Mouse (Mus musculus) lung, postnatal 0 days (tissue): Measurements from ENCODE around the gene Nell1. TPM values are rescaled to one million over a fixed set of nuclear protein-coding genes. Genes with fewer than 3 reads are reported as not detected.

Experiments
- ATAC-seq: fragments of 200-750 bp; cut with Nextera tagmentation; 2 replicates; pipeline ENCODE4 v1.8.0; 2017; ENCODE audit warnings: moderate library complexity
- DNase-seq: peaks from one replicate; pipeline ENCODE4 v3.0.0-alpha.2; 2016; ENCODE audit warnings: low spot score
- H3K27ac ChIP-seq: fragments of 300-500 bp; sonication (generic); 2 replicates; pipeline ENCODE4 v1.5.1; 2014; ENCODE audit warnings: antibody characterized with exemption, mild to moderate bottlenecking, low read length, mixed read lengths
- H3K27me3 ChIP-seq: fragments of 300-500 bp; sonication (generic); replicated peaks from 2 replicates; pipeline ENCODE4 v1.6.1; 2014; ENCODE audit warnings: low read length, mixed read lengths; ENCODE audit not compliant: insufficient read depth
- H3K36me3 ChIP-seq: fragments of 300-500 bp; sonication (generic); 2 replicates; pipeline ENCODE4 v1.6.1; 2014; ENCODE audit warnings: low read length, mixed read lengths; ENCODE audit not compliant: insufficient read depth
- H3K4me1 ChIP-seq: fragments of 300-500 bp; sonication (generic); 2 replicates; pipeline ENCODE4 v1.6.1; 2014; ENCODE audit warnings: antibody characterized with exemption, low read depth, low read length, mixed read lengths; ENCODE audit not compliant: insufficient read depth
- H3K4me2 ChIP-seq: fragments of 300-500 bp; sonication (generic); replicated peaks from 2 replicates; pipeline ENCODE4 v1.6.1; 2014; ENCODE audit warnings: low read depth, mild to moderate bottlenecking, low read length, moderate library complexity, mixed read lengths
- H3K4me3 ChIP-seq: fragments of 300-500 bp; sonication (generic); 2 replicates; pipeline ENCODE4 v1.5.1; 2014; ENCODE audit warnings: low read depth, low read length
- H3K9ac ChIP-seq: fragments of 300-500 bp; sonication (generic); replicated peaks from 2 replicates; pipeline ENCODE4 v1.6.1; 2014; ENCODE audit warnings: low read depth, mild to moderate bottlenecking
- H3K9me3 ChIP-seq: fragments of 300-500 bp; sonication (generic); 2 replicates; pipeline ENCODE4 v1.6.1; 2016; ENCODE audit warnings: low read length, mixed read lengths
- CTCF ChIP-seq: IDR thresholded peaks from 2 replicates; pipeline ENCODE4 v1.5.1; 2016; ENCODE audit warnings: antibody characterized with exemption, mild to moderate bottlenecking
- EP300 ChIP-seq: IDR thresholded peaks from 2 replicates; pipeline ENCODE4 v1.6.1; 2016; ENCODE audit warnings: antibody characterized with exemption, mild to moderate bottlenecking, control low read depth
- WGBS: fragments of 180-500 bp; shearing (Covaris S2); extraction: QIAGEN DNeasy Blood & Tissue Kit; methylation state at CpG from one replicate; pipeline ENCODE4 v1.1.7; 2014; 5-methylcytosine and 5-hydroxymethylcytosine counted together
- polyA plus RNA-seq: library from polyadenylated mRNA; unstranded; fragments of >200 nt; fragmentation: Nextera tagmentation; extraction: Ambion mirVana; gene quantifications from 2 replicates; pipeline ENCODE4 v1.2.1, GENCODE M21; 2015

The Nell1 gene
- polyA plus RNA-seq, 1 experiment from 2014 or later = 3.2 TPM

- no peak for DNase-seq
- Histone ChIP-seq H3K4me3 (no peak overlapping the region), H3K4me1 (no peaks in the 10 kb centered on the region), H3K27ac (no peak overlapping the region), H3K4me2 (no peak overlapping the region), H3K9me3 (no peaks in the 10 kb centered on the region), H3K36me3 (no peaks in the 10 kb centered on the region), H3K27me3 (no peaks in the 10 kb centered on the region), H3K9ac (no peak overlapping the region)
- 31% methylated on average over 2 of the region's 2 CpGs for WGBS
- ATAC-seq = no peak
- no peak for TF ChIP-seq EP300
- no peak for TF ChIP-seq CTCF
Measured at GRCm38 (mm10) chr7:50419976-50420375, 445.3 kb downstream of the Nell1 start.

GRCm38 (mm10) chr7:50422422-50423195 is 447.9 kb downstream of the Nell1 start:
- Histone ChIP-seq H3K4me1 (no peaks in the 10 kb centered on the region), H3K4me2 (no peak overlapping the region), H3K27ac (no peak overlapping the region), H3K36me3 (no peaks in the 10 kb centered on the region), H3K4me3 (no peak overlapping the region), H3K27me3 (no peaks in the 10 kb centered on the region), H3K9me3 (no peaks in the 10 kb centered on the region), H3K9ac (no peak overlapping the region)
- TF ChIP-seq CTCF (no peak), EP300 (no peak)
- ATAC-seq (no peak), DNase-seq (no peak)
- 90% methylated on average over 1 of the region's 1 CpGs for WGBS

GRCm38 (mm10) chr7:50429725-50430124 is 455.1 kb downstream of the Nell1 start:
- Histone ChIP-seq H3K9ac (no peak overlapping the region), H3K27me3 (no peaks in the 10 kb centered on the region), H3K4me3 (no peak overlapping the region), H3K9me3 (no peaks in the 10 kb centered on the region), H3K4me1 (no peaks in the 10 kb centered on the region), H3K4me2 (no peak overlapping the region), H3K27ac (no peak overlapping the region), H3K36me3 (no peaks in the 10 kb centered on the region)
- ATAC-seq (no peak), DNase-seq (no peak)
- 76% methylated on average over 5 of the region's 5 CpGs for WGBS
- TF ChIP-seq EP300 (no peak), CTCF (no peak)

GRCm38 (mm10) chr7:50441237-50441636 is 466.6 kb downstream of the Nell1 start:
- Histone ChIP-seq H3K4me2 (no peak overlapping the region), H3K36me3 (no peaks in the 10 kb centered on the region), H3K9me3 (no peaks in the 10 kb centered on the region), H3K4me3 (no peak overlapping the region), H3K4me1 (no peaks in the 10 kb centered on the region), H3K27me3 (no peaks in the 10 kb centered on the region), H3K27ac (no peak overlapping the region), H3K9ac (no peak overlapping the region)
- TF ChIP-seq CTCF = no peak
- TF ChIP-seq EP300 = no peak
- DNase-seq (no peak), ATAC-seq (no peak)

- 82% methylated on average over 4 of the region's 4 CpGs for WGBS
- no peak for DNase-seq
Measured at GRCm38 (mm10) chr7:50447316-50447715, 472.7 kb downstream of the Nell1 start.

GRCm38 (mm10) chr7:50467742-50468141 is 493.1 kb downstream of the Nell1 start:
- TF ChIP-seq EP300 (no peak), CTCF (no peak)
- no peak overlapping the region for H3K9ac ChIP-seq
- no peak overlapping the region for H3K4me2 ChIP-seq
- DNase-seq = no peak
- H3K36me3 ChIP-seq = no peaks in the 10 kb centered on the region
- no peak overlapping the region for H3K27ac ChIP-seq
- H3K27me3 ChIP-seq = no peaks in the 10 kb centered on the region
- H3K4me3 ChIP-seq = no peak overlapping the region
- no peaks in the 10 kb centered on the region for H3K4me1 ChIP-seq
- no peaks in the 10 kb centered on the region for H3K9me3 ChIP-seq
- ATAC-seq = no peak
- WGBS = 91% methylated on average over 6 of the region's 6 CpGs

More at GRCm38 (mm10) chr7:50447316-50447715, 472.7 kb downstream of the Nell1 start:
- Histone ChIP-seq H3K4me3 (no peak overlapping the region), H3K4me2 (no peak overlapping the region), H3K9ac (no peak overlapping the region), H3K27ac (no peak overlapping the region), H3K4me1 (no peaks in the 10 kb centered on the region), H3K9me3 (no peaks in the 10 kb centered on the region), H3K27me3 (no peaks in the 10 kb centered on the region), H3K36me3 (no peaks in the 10 kb centered on the region)
- no peak for ATAC-seq
- TF ChIP-seq CTCF (no peak), EP300 (no peak)

- H3K27me3 ChIP-seq = no peaks in the 10 kb centered on the region
- no peak overlapping the region for H3K9ac ChIP-seq
- 75% methylated on average over 3 of the region's 3 CpGs for WGBS
- H3K9me3 ChIP-seq = no peaks in the 10 kb centered on the region
- TF ChIP-seq EP300 (no peak), CTCF (no peak)
- no peak for ATAC-seq
- no peak overlapping the region for H3K4me3 ChIP-seq
- H3K27ac ChIP-seq = no peak overlapping the region
- no peaks in the 10 kb centered on the region for H3K4me1 ChIP-seq
- H3K4me2 ChIP-seq = no peak overlapping the region
- no peaks in the 10 kb centered on the region for H3K36me3 ChIP-seq
- DNase-seq = no peak
Measured at GRCm38 (mm10) chr7:50470555-50470954, 495.9 kb downstream of the Nell1 start.
